Mouse (Mus musculus) olfactory bulb, adult 2 months (tissue): Measurements from ENCODE around the gene Vps50. TPM values are rescaled to one million over a fixed set of nuclear protein-coding genes. Genes with fewer than 3 reads are reported as not detected.
"Not testable (repeated sequence)": the region's sequence is repeated elsewhere in the genome, so short reads cannot be mapped to it uniquely, and the experiment has no call there.

Experiments
- H3K27ac ChIP-seq: fragments of 200-500 bp; 2 replicates; pipeline ENCODE4 v1.5.1; 2012; ENCODE audit warnings: low read depth, low read length; ENCODE audit not compliant: insufficient read depth
- H3K4me1 ChIP-seq: fragments of 200-500 bp; 2 replicates; pipeline ENCODE4 v1.6.1; 2012; ENCODE audit warnings: low read length; ENCODE audit not compliant: control insufficient read depth, insufficient read depth
- H3K4me3 ChIP-seq: fragments of 200-500 bp; 2 replicates; pipeline ENCODE4 v1.5.1; 2012; ENCODE audit warnings: mild to moderate bottlenecking, low read depth, low read length, moderate library complexity; ENCODE audit not compliant: insufficient read depth
- CTCF ChIP-seq: fragments of 200-500 bp; IDR thresholded peaks from 2 replicates; pipeline ENCODE4 v1.5.1; 2012; ENCODE audit warnings: low read depth, mild to moderate bottlenecking, low read length, moderate library complexity; ENCODE audit not compliant: insufficient read depth
- POLR2A ChIP-seq: fragments of 200-500 bp; IDR thresholded peaks from 2 replicates; pipeline ENCODE4 v1.6.1; 2012; ENCODE audit warnings: mild to moderate bottlenecking, low read depth, low read length, moderate library complexity; ENCODE audit not compliant: insufficient read depth
- WGBS: fragments of 180-500 bp; shearing (Covaris S2); methylation state at CpG from one replicate; pipeline ENCODE4 v1.1.7; 2018; 5-methylcytosine and 5-hydroxymethylcytosine counted together
- polyA plus RNA-seq: library from polyadenylated mRNA; stranded (reverse); fragments of >200 nt; gene quantifications from 2 replicates; pipeline ENCODE4 v1.2.4, GENCODE M21; 2012; ENCODE audit warnings: low replicate concordance; ENCODE audit not compliant: missing spikeins, insufficient read depth, insufficient read length

Gene Vps50
- polyA plus RNA-seq, 1 experiment = not detected

DNA sequence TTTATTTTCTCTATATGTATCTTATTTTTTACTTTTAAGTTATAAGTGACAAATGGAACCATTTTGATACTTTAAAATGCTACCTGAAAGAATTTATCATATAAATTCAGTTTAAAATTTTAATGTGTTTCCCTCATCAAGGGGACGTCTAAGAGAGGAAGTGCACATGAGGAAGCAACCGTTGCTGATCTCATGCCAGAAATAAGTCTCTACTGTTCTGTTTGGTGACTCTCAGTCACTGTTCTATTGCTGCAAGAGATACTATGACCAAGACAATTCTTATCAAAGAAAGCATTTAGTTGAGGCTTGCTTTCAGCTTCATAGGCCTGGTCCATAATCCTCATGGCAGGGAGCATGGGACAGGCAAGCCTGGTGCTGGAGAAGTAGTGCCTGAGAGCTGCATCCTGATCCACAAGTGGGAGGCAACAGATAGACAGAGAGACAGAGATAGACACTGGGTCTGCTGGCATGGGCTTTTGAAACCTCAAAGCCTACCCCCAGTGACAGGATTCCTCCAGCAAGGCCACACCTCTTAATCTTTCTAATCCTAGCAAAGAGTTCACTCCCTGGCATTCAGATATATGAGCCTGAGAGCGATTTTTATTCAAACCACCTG, 92.2 kb downstream of the Vps50 start:
- H3K4me1 ChIP-seq = no peaks in the 10 kb centered on the region
- H3K4me3 ChIP-seq = no peak overlapping the region
- TF ChIP-seq POLR2A = no peak
- TF ChIP-seq CTCF = no peak
- no peak overlapping the region for H3K27ac ChIP-seq
- WGBS = 88% methylated on average over 3 of the region's 3 CpGs

DNA sequence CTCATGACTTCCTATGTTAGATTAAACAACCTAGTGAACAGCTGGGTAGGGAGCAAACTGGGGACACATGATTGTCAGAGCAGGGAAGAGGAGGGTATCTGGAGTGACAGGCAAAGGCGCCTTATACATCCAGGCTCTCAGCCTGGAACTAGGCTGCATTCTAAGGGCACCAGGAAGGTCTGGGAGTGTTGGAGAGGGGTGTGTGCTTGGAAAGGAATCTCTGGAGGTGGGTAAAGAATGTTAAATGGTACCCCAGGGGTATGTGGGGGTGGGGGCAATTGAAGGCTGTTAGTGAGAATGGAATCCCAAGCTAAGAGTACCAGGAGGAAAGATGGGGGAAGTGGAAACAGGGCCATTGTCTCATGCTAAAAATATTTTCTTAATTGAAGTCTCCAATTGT, 96.1 kb downstream of the Vps50 start:
- no peak overlapping the region for H3K4me3 ChIP-seq
- TF ChIP-seq CTCF (no peak), POLR2A (no peak)
- 96% methylated on average over 1 of the region's 1 CpGs for WGBS

DNA sequence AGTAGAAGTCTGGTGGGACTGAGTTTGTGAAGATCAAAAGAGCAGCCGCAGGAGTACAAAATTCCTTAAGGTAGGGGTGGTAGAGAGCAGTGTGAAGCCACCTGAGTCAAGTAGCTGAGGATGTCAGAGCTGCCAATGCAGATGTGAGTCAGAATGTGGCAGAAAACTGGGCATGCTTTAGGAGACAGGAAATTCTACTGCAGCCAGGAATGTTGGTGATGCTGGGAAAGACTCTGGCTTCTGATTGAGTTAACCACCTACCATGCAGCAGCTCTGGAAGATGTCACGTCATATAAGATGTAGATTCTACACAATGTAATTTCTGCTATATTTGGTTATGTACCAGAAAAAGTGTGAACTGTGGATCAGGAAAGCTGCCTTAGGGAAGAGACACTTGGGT, 114.6 kb downstream of the Vps50 start:
- 93% methylated on average over 2 of the region's 2 CpGs for WGBS
- no peak overlapping the region for H3K4me3 ChIP-seq
- H3K4me1 ChIP-seq = no peaks in the 10 kb centered on the region
- TF ChIP-seq POLR2A = no peak
- TF ChIP-seq CTCF = no peak
- H3K27ac ChIP-seq = no peak overlapping the region

More for the DNA sequence above, 96.1 kb downstream of the Vps50 start:
- no peak overlapping the region for H3K27ac ChIP-seq
- H3K4me1 ChIP-seq = no peaks in the 10 kb centered on the region

DNA sequence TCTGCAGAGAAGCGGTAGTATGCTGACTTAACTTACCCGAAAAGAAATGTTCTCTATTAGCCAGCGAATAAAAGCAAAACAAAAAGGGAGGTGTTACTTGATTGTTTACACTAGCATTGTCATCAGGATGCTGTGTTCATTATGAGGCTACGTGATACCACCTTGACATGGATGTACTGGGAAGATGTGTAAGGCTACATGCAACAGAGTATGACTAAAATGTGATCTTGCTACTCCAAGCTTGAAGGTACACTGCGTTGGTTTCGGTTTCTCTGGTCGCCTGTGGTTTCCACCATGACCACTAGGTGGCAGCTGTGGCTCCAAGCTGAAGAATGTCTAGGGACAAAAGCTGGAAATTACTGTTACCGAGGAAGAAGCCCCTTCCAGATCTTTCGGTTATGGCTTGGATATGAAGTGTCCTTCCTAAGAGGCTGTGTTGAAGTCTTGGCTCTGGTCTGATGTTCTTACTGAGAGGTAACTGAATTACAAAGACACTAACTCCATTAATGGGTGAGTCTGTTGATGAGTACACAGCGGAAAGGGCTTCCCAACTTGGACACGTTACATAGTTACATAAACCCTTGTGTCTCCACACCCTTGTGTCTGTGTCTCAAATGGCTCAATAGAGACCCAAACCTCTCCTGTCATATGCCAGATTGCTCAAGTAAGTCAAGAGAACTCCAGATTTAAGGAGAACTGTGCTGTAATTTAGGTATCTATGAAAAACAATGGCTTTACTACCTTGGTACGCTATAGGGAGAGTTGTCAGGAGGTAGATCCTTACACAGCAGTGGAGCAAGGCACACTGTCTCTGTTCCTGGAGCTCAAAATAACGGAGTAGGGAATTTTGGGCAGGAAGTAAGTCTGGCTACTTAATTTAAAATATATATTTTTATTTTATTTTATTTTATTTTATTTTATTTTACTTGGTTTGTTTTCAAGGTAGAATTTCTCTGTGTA, 122.5 kb downstream of the Vps50 start:
- not testable (repeated sequence) for H3K27ac ChIP-seq, H3K4me1 ChIP-seq, H3K4me3 ChIP-seq
- WGBS = 49% methylated on average over 11 of the region's 13 CpGs

Other genes starting within 250 kb of the Vps50 start
- gene Samd9l, start 98.8 kb upstream of the Vps50 start, polyA plus RNA-seq = not detected in 2 replicates
- gene Hepacam2, start 84 bp upstream of the Vps50 start, polyA plus RNA-seq = not detected in 2 replicates